ENCODE assay signal across 7 mouse cellular contexts in the genomic region with DNA sequence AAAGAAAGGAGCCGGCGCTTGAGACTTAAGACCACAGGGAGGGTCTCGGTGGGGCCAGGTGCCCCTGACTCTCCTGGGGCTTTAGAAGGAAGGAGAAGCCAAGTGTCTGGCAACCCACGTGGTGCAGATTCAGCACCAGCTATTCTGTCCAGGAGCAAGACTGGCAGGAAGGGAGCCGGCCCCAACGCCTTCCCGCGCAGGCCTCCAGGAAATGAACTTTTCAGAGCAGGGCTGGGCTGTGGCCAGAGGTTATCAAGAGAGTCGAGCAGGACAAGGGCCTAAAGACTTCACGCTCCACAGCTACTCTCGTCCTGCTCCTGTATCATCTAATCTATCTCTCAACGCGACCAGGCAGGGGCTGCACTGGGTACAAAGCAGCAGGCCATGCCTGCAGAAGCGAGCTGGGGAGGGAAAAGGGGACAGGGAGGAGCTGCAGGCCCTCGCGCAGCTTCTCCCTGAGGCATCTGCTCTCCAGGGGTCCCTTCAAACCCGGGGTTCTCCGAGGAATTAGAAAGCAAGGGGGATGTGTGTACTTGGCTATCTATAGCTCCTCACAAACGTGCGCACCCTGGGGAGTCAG. TPM values are rescaled to one million over a fixed set of nuclear protein-coding genes. Genes with fewer than 3 reads are reported as not detected.
A peak's percentile ranks its signal among the peaks of the same experiment; 100 is the strongest.
DNase-seq lines count a peak whose midpoint lies in the region; ATAC-seq and TF ChIP-seq lines count a peak whose summit lies in the region.

No protein-coding gene starts in this region.

- peak overlapping the region; percentile 97 for H3K27ac ChIP-seq in intestine, embryonic 14.5 days (ENCODE audit: low read depth)
- H3K27ac ChIP-seq in liver, embryonic 14.5 days = no peak overlapping the region
- H3K27ac ChIP-seq in neural tube, embryonic 14.5 days (ENCODE audit: low read depth, low read length) = peak overlapping the region; percentile 95

- TF ChIP-seq CTCF in liver, embryonic 14.5 days (IDR thresholded peaks at IDR 0.05; ENCODE audit: low read depth) = no peak

- H3K36me3 ChIP-seq in intestine, embryonic 14.5 days (ENCODE audit: control insufficient read depth, insufficient read depth, low read length) = no peaks in the 10 kb centered on the region
- H3K36me3 ChIP-seq in liver, embryonic 14.5 days (replicated peaks; ENCODE audit: control insufficient read depth, insufficient read depth, low read depth) = no peaks in the 10 kb centered on the region
- H3K36me3 ChIP-seq in neural tube, embryonic 14.5 days (ENCODE audit: control insufficient read depth, insufficient read depth, low read length) = no peaks in the 10 kb centered on the region

- TF ChIP-seq EP300 in liver, embryonic 14.5 days (IDR thresholded peaks at IDR 0.05; ENCODE audit: low read depth) = no peak

- peak overlapping the region; percentile 79 for H3K4me3 ChIP-seq in intestine, embryonic 14.5 days (ENCODE audit: low read depth, low read length)
- peak overlapping the region; percentile 30 to 56 for H3K4me3 ChIP-seq in liver, embryonic 14.5 days (ENCODE audit: insufficient read depth in 1 of 2, low read depth in 2 of 2, low read length in 2 of 2)
- peak overlapping the region; percentile 87 for H3K4me3 ChIP-seq in neural tube, embryonic 14.5 days (ENCODE audit: low read depth, low read length)

- H3K9me3 ChIP-seq in intestine, embryonic 14.5 days (ENCODE audit: control insufficient read depth, low read length) = no peaks in the 10 kb centered on the region
- H3K9me3 ChIP-seq in liver, embryonic 14.5 days (ENCODE audit: control insufficient read depth, low read length) = no peaks in the 10 kb centered on the region
- H3K9me3 ChIP-seq in neural tube, embryonic 14.5 days (ENCODE audit: control insufficient read depth, low read length) = no peaks in the 10 kb centered on the region

- ATAC-seq in intestine, embryonic 14.5 days (replicated peaks; ENCODE audit: low FRiP score, low TSS enrichment, low read depth) = no peak
- ATAC-seq in liver, embryonic 14.5 days (ENCODE audit: insufficient read depth) = no peak
- no peak for ATAC-seq in neural tube, embryonic 14.5 days (ENCODE audit: low read depth)
- no peak for ATAC-seq in activated CD4-positive, CD25-positive, alpha-beta regulatory T cell, adult 4 months

- 3% methylated on average over 20 of the region's 20 CpGs for WGBS in intestine, embryonic 14.5 days
- 4% methylated on average over 20 of the region's 20 CpGs for WGBS in liver, embryonic 14.5 days (ENCODE audit: insufficient replicate concordance)
- under 1% methylated on average over 20 of the region's 20 CpGs for WGBS in neural tube, embryonic 14.5 days

- DNase-seq in adipocyte (ENCODE audit: low spot score) = peak; percentile 76
- peak; percentile 57 to 65 for DNase-seq in cerebellum, postnatal 10 days
- peak; percentile 62 for DNase-seq in gastrocnemius, postnatal 25 days
- DNase-seq in intestine, embryonic 14.5 days (ENCODE audit: low spot score) = peak; percentile 82
- no peak for DNase-seq in liver, embryonic 14.5 days (ENCODE audit: low read depth in 3 of 3, low spot score in 3 of 3)

- peak overlapping the region; percentile 91 for H3K9ac ChIP-seq in intestine, embryonic 14.5 days (ENCODE audit: low read length)
- H3K9ac ChIP-seq in liver, embryonic 14.5 days (replicated peaks) = no peak overlapping the region
- H3K9ac ChIP-seq in neural tube, embryonic 14.5 days (replicated peaks; ENCODE audit: low read depth, low read length) = peak overlapping the region; percentile 74

- H3K4me2 ChIP-seq in intestine, embryonic 14.5 days (ENCODE audit: low read length) = peak overlapping the region; percentile 91
- peak overlapping the region; percentile 59 for H3K4me2 ChIP-seq in liver, embryonic 14.5 days (ENCODE audit: low read depth)
- peak overlapping the region; percentile 95 for H3K4me2 ChIP-seq in neural tube, embryonic 14.5 days (ENCODE audit: low read depth, low read length)

- peaks cover 19% of the 10 kb centered on the region for H3K4me1 ChIP-seq in intestine, embryonic 14.5 days (replicated peaks; ENCODE audit: control insufficient read depth, insufficient read depth, low read length)
- no peaks in the 10 kb centered on the region for H3K4me1 ChIP-seq in liver, embryonic 14.5 days (replicated peaks; ENCODE audit: control insufficient read depth in 2 of 2, insufficient read depth in 2 of 2, low read length in 1 of 2)
- H3K4me1 ChIP-seq in neural tube, embryonic 14.5 days (ENCODE audit: control insufficient read depth, insufficient read depth, low read length) = peaks cover 52% of the 10 kb centered on the region

- peaks cover 25% of the 10 kb centered on the region for H3K27me3 ChIP-seq in intestine, embryonic 14.5 days (replicated peaks; ENCODE audit: control insufficient read depth, insufficient read depth, low read length)
- H3K27me3 ChIP-seq in liver, embryonic 14.5 days (ENCODE audit: control insufficient read depth, insufficient read depth, low read length) = peaks cover 72% of the 10 kb centered on the region
- H3K27me3 ChIP-seq in neural tube, embryonic 14.5 days (ENCODE audit: control insufficient read depth, insufficient read depth, low read length) = no peaks in the 10 kb centered on the region

RNA-seq across cellular contexts. Expression of gene Zfp423, which starts 1.4 kb away (rescaled TPM):
- 10 to 100 TPM; 15.6 to 16.4 TPM for total RNA-seq in gastrocnemius, postnatal 25 days (2021)
- 8.7 and 10.5 TPM in 2 replicates for polyA plus RNA-seq in intestine, embryonic 14.5 days (2014; fragmentation: Nextera tagmentation; extraction: Ambion mirVana)
- 0.52 and 0.60 TPM in 2 replicates for polyA plus RNA-seq in liver, embryonic 14.5 days (2012; rRNA removed)
- 0.52 TPM in 2 replicates for polyA plus RNA-seq in liver, embryonic 14.5 days (2014; fragmentation: Nextera tagmentation; extraction: Ambion mirVana)
- polyA plus RNA-seq in neural tube, embryonic 14.5 days (2014; fragmentation: Nextera tagmentation; extraction: Ambion mirVana) = 35.0 and 43.6 TPM in 2 replicates
- not detected for polyA plus RNA-seq in activated CD4-positive, CD25-positive, alpha-beta regulatory T cell, adult 4 months (2017; shearing (Covaris generic))

Comparison
In these comparisons a context has a peak if more than half of its experiments do, and no peak if none do; other contexts are left out.
1. DNase-seq: peak in adipocyte (single experiment), cerebellum, postnatal 10 days (2 of 2), gastrocnemius, postnatal 25 days (single experiment) and intestine, embryonic 14.5 days (single experiment); none in liver, embryonic 14.5 days (0 of 3).
2. Peak in every context shown above with its lines, with median percentiles within 50 percentile points of each other: H3K4me2 ChIP-seq and H3K4me3 ChIP-seq.